Mouse (Mus musculus) hindbrain, embryonic 10.5 days (tissue): ENCODE data around the gene Esp23. TPM values are rescaled to one million over a fixed set of nuclear protein-coding genes. Genes with fewer than 3 reads are reported as not detected.
"Not testable (repeated sequence)": the region's sequence is repeated elsewhere in the genome, so short reads cannot be mapped to it uniquely, and the experiment has no call there.

Source experiments
- DNase-seq: peaks from one replicate; pipeline ENCODE4 v3.0.0-alpha.2; 2017; ENCODE audit warnings: low spot score
- H3K27ac ChIP-seq: fragments of 300-500 bp; sonication (generic); 2 replicates; pipeline ENCODE4 v1.5.1; 2016; ENCODE audit warnings: mild to moderate bottlenecking, moderate library complexity
- H3K27me3 ChIP-seq: fragments of 300-500 bp; sonication (generic); 2 replicates; pipeline ENCODE4 v1.6.1; 2016; ENCODE audit warnings: mild to moderate bottlenecking; ENCODE audit not compliant: poor library complexity, insufficient read depth, severe bottlenecking
- H3K36me3 ChIP-seq: fragments of 300-500 bp; sonication (generic); 2 replicates; pipeline ENCODE4 v1.6.1; 2016; ENCODE audit warnings: mild to moderate bottlenecking, moderate library complexity
- H3K4me1 ChIP-seq: fragments of 300-500 bp; sonication (generic); replicated peaks from 2 replicates; pipeline ENCODE4 v1.6.1; 2016; ENCODE audit warnings: mild to moderate bottlenecking
- H3K4me3 ChIP-seq: fragments of 300-500 bp; sonication (generic); 2 replicates; pipeline ENCODE4 v1.5.1; 2016; ENCODE audit warnings: mild to moderate bottlenecking, moderate library complexity
- H3K9me3 ChIP-seq: fragments of 300-500 bp; sonication (generic); 2 replicates; pipeline ENCODE4 v1.6.1; 2016; ENCODE audit warnings: mild to moderate bottlenecking, moderate library complexity
- WGBS: fragments of 180-500 bp; shearing (Covaris S2); methylation state at CpG from one replicate; pipeline ENCODE4 v1.1.7; 2016; 5-methylcytosine and 5-hydroxymethylcytosine counted together
- polyA plus RNA-seq: library from polyadenylated mRNA; unstranded; fragments of >200 nt; fragmentation: Nextera tagmentation; extraction: Ambion mirVana; gene quantifications from 2 replicates; pipeline ENCODE4 v1.2.1, GENCODE M21; 2016

Gene Esp23
- not detected in 2 replicates for polyA plus RNA-seq

DNA sequence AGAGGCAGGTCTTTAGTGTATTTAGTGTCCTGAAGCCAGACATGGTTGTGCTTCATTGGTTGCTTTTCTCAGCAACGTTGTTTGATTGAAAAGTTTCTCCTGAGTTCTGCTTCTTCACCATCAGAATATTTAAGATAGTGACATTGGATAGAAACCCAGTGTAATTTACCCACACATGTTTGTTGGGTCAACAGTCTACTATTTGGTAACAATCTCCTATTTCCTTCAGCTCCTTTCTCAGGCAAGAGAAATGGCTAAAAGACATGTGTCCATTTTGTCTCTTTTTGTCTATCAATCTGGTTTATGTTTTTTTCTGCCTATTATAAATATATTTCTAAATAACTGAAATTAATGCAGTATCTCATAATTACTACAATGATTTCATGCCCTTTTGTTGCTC is at the start of gene Esp23:
TSS of gene Esp23 (minus strand) at position 101 of the 400 bp plus-strand sequence.
- H3K9me3 ChIP-seq: peaks cover 17% of the 10 kb centered on the region
- no peak for DNase-seq
- no peaks in the 10 kb centered on the region for H3K36me3 ChIP-seq
- H3K27ac ChIP-seq: no peak within 1 kb of the TSS
- H3K4me1 ChIP-seq: no peaks in the 10 kb centered on the region
- no peak within 1 kb of the TSS for H3K4me3 ChIP-seq
- WGBS: 59% methylated on average over 1 of the region's 1 CpGs
- H3K27me3 ChIP-seq: no peaks in the 10 kb centered on the region

DNA sequence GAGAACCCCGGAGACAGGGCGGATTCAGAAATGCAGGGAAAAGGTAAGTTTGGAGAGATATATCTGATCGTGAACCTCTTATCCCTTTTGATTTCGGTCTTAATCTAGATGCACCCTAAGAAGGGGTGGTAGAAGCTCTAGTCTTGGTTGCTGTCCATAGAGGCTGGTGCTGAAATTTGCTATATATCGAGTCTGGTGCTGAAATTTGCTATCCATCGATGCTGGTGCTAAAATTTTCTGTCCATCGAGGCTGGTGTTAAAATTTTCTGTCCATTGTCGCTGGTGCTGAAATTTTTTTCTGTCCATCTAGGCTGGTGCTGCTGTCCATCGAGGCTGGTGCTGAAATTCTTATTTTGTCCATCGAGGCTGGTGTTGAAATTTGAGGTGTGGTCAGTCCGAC is 30.3 kb upstream of the Esp23 start:
- not testable (repeated sequence) for H3K36me3 ChIP-seq, H3K27ac ChIP-seq, DNase-seq, H3K4me3 ChIP-seq, H3K4me1 ChIP-seq, H3K27me3 ChIP-seq
- H3K9me3 ChIP-seq: peaks cover 47% of the 10 kb centered on the region
- WGBS: 76% methylated on average over 11 of the region's 11 CpGs

DNA sequence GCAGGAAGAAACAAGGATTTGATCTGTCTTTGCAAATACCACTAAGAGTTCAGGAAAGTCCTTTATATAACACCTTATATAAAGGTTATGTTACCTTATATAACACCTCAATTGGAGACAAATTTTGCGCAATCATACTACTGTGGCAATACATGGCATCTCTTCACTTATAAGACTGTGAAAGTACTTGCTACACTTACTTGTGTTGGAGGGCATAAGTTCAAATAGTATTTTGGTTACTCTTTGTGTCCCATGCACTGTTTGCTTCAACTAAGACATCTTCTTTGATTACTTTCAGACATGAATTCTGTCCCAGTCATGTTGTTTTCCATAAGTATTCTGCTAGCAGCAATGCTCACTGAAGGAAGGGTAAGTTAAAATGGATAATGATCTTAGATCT is 18.2 kb upstream of the Esp23 start, which contains the start of gene Esp22:
TSS of gene Esp22 (plus strand) at position 301 of the 400 bp plus-strand sequence.
- DNase-seq: no peak
- 92% methylated on average over 1 of the region's 1 CpGs for WGBS
- Histone ChIP-seq H3K4me3 (no peak within 1 kb of the TSS), H3K27ac (no peak within 1 kb of the TSS), H3K9me3 (peaks cover 8% of the 10 kb centered on the region; the same call in 1 of the 2 replicates), H3K36me3 (no peaks in the 10 kb centered on the region), H3K27me3 (no peaks in the 10 kb centered on the region), H3K4me1 (no peaks in the 10 kb centered on the region)

DNA sequence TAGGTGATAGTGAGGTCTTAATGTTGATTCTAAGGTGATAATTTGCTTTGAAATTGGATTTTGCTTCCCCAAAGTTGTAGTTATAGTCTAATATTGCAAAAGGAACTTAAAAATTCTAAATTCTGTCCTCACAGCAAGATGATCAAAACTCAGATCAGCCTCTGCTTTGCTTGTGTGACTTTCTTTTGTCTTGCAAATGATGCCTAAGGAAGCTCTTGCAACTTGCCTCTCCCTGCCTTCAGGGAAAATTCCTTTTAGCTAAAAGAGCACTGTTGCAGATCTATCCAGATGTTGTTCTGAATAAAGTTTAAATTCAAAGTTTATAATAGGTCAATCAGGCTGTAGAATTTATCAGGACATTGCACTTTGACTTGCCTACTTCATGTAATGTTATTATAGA is 13.2 kb downstream of the Esp23 start:
- Histone ChIP-seq H3K27ac (no peak overlapping the region), H3K27me3 (no peaks in the 10 kb centered on the region), H3K9me3 (peaks cover 19% of the 10 kb centered on the region), H3K4me3 (no peak overlapping the region), H3K36me3 (no peaks in the 10 kb centered on the region), H3K4me1 (no peaks in the 10 kb centered on the region)
- no peak for DNase-seq

DNA sequence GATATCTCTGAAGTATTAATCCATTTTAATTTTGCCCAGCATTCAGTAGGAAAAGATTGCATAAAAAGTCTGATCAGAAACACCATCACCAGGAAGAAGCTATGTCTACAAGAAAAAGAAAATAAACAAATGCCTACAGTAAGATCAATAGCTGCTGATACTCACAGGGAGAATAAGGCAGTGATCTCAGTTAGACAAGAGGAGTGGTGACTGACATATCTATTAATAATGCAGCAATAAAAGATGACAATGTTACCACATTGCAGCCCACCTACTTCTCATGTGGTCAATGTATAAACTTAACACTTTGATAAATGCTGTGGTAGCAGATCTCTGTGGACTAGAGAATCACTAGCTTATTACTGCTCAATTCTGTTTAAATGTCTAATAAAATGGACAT is 33.6 kb downstream of the Esp23 start, which contains the start of gene Gm21903:
TSS of gene Gm21903 (minus strand) at position 101 of the 400 bp plus-strand sequence.
- no peaks in the 10 kb centered on the region for H3K36me3 ChIP-seq

GRCm38 (mm10) chr17:39036395-39036794 is 40.4 kb downstream of the Esp23 start, which contains the start of gene Esp24:
Esp24 (plus strand) TSS chr17:39036695.
- not testable (repeated sequence) for H3K27ac ChIP-seq, H3K9me3 ChIP-seq, H3K36me3 ChIP-seq, H3K4me3 ChIP-seq, H3K4me1 ChIP-seq, DNase-seq, H3K27me3 ChIP-seq
- WGBS: 92% methylated on average over 3 of the region's 3 CpGs

More for the DNA sequence above, 33.6 kb downstream of the Esp23 start, which contains the start of gene Gm21903:
- Histone ChIP-seq H3K4me1 (no peaks in the 10 kb centered on the region), H3K9me3 (peaks cover 6% of the 10 kb centered on the region; the same call in 1 of the 2 replicates), H3K4me3 (no peak within 1 kb of the TSS), H3K27me3 (no peaks in the 10 kb centered on the region), H3K27ac (no peak within 1 kb of the TSS)
- DNase-seq: no peak

Other genes with a start within 250 kb of the Esp23 start
- gene Esp24, start 40.3 kb downstream of the Esp23 start, polyA plus RNA-seq: not detected in 2 replicates
- not detected in 2 replicates for gene Gm21903, start 33.7 kb downstream of the Esp23 start, polyA plus RNA-seq
- not detected in 2 replicates for gene Esp22, start 18.3 kb upstream of the Esp23 start, polyA plus RNA-seq